ENCODE assay signal across 9 mouse cellular contexts in genomic region chr7:68480770-68481169, GRCm38 (mm10).
DNase-seq lines count a peak whose midpoint lies in the region; ATAC-seq and TF ChIP-seq lines count a peak whose summit lies in the region.
"Had no signal": no experiment of that assay in that cellular context is flagged by ENCODE, and none has a peak within 500 bp of the region (broad histone marks: within the 10 kb centered on the region; RNA-seq: fewer than 3 reads in every experiment).

No protein-coding gene starts in this region.

- no peaks in the 10 kb centered on the region for H3K36me3 ChIP-seq in limb, embryonic 14.5 days (ENCODE audit: control insufficient read depth, insufficient read depth, low read length)

- no peak for ATAC-seq in limb, embryonic 14.5 days (ENCODE audit: low FRiP score, low read depth)

- TF ChIP-seq POLR2A in limb, embryonic 14.5 days (IDR thresholded peaks at IDR 0.05; ENCODE audit: borderline replicate concordance, extremely low read depth, insufficient read depth, insufficient read length), result no peak

- no peak overlapping the region for H3K4me3 ChIP-seq in limb, embryonic 14.5 days (replicated peaks; ENCODE audit: low read length)
- H3K4me3 ChIP-seq: erythroblast, embryonic 14.5 days had no signal

- H3K27me3 ChIP-seq in limb, embryonic 14.5 days (ENCODE audit: control insufficient read depth, insufficient read depth, low read length), result peaks cover 15% of the 10 kb centered on the region; the same call in 1 of the 2 replicates

- no peak overlapping the region for H3K9ac ChIP-seq in limb, embryonic 14.5 days (ENCODE audit: low read depth, low read length, severe bottlenecking)

- DNase-seq in A20 (ENCODE audit: low read depth, low spot score), result peak; percentile 58
- peak; percentile 40 for DNase-seq in WW6 (ENCODE audit: low read depth, low spot score)
- peak; percentile 73 to 81 for DNase-seq in cerebellum, postnatal 25 days
- DNase-seq in gastrocnemius, postnatal 10 days, result peak; percentile 69
- DNase-seq in kidney, adult 9 months, result peak; percentile 68
- DNase-seq in limb, embryonic 14.5 days (ENCODE audit: low spot score), result peak; percentile 51
- DNase-seq in ovary, postnatal 36 days (ENCODE audit: low spot score), result peak; percentile 53
- DNase-seq in yolk sac, embryonic 10.5 days (ENCODE audit: low spot score), result peak; percentile 55

- H3K4me1 ChIP-seq in limb, embryonic 14.5 days (ENCODE audit: control insufficient read depth, insufficient read depth, low read length), result no peaks in the 10 kb centered on the region

- no peak overlapping the region for H3K27ac ChIP-seq in limb, embryonic 14.5 days (replicated peaks; ENCODE audit: low read depth, low read length)

- no peaks in the 10 kb centered on the region for H3K9me3 ChIP-seq in limb, embryonic 14.5 days (ENCODE audit: control insufficient read depth, low read length)

- WGBS in limb, embryonic 14.5 days, result 31% methylated on average over 7 of the region's 7 CpGs

- no peak overlapping the region for H3K4me2 ChIP-seq in limb, embryonic 14.5 days (replicated peaks; ENCODE audit: low read depth, low read length, severe bottlenecking)
